Mouse (Mus musculus) frontal cortex, postnatal 25 days (tissue): ENCODE data around the gene Ebpl.
"Not testable (repeated sequence)": the region's sequence is repeated elsewhere in the genome, so short reads cannot be mapped to it uniquely, and the experiment has no call there.

Experiments
- DNase-seq, 2 experiments: peaks; one replicate each; pipeline ENCODE4 v3.0.0; 2022; ENCODE audit warnings: low spot score in 2 of 2

The Ebpl gene

GRCm38 (mm10) chr14:61327618-61328450 is 32.4 kb downstream of the Ebpl start:
- DNase-seq, result peak; percentile 66 to 76

GRCm38 (mm10) chr14:61327007-61327406 is 33.2 kb downstream of the Ebpl start:
- not testable (repeated sequence) for DNase-seq

GRCm38 (mm10) chr14:61322740-61323139 is 37.5 kb downstream of the Ebpl start:
- DNase-seq, result no peak

- DNase-seq, result no peak
Measured at GRCm38 (mm10) chr14:61321200-61321599, 39.0 kb downstream of the Ebpl start.

GRCm38 (mm10) chr14:61320765-61321164 is 39.5 kb downstream of the Ebpl start:
- no peak for DNase-seq

- peak; percentile 31 to 46 for DNase-seq
Measured at GRCm38 (mm10) chr14:61316861-61317260, 43.4 kb downstream of the Ebpl start.

GRCm38 (mm10) chr14:61310963-61311362 is 49.3 kb downstream of the Ebpl start:
- DNase-seq, result no peak

GRCm38 (mm10) chr14:61310036-61310772 is 50.0 kb downstream of the Ebpl start:
- DNase-seq, result no peak

- no peak for DNase-seq
Measured at GRCm38 (mm10) chr14:61309593-61309992, 50.6 kb downstream of the Ebpl start, which contains the start of gene Arl11. Arl11 (plus strand) TSS chr14:61309753.

GRCm38 (mm10) chr14:61303969-61304609 is 56.1 kb downstream of the Ebpl start:
- DNase-seq, result no peak

GRCm38 (mm10) chr14:61302428-61302827 is 57.8 kb downstream of the Ebpl start:
- DNase-seq, result no peak

- DNase-seq, result no peak
Measured at GRCm38 (mm10) chr14:61301323-61301722, 58.9 kb downstream of the Ebpl start.

- DNase-seq, result no peak
Measured at GRCm38 (mm10) chr14:61299810-61300209, 60.4 kb downstream of the Ebpl start.

- DNase-seq, result peak; percentile 32 to 53
Measured at GRCm38 (mm10) chr14:61294738-61295079, 65.5 kb downstream of the Ebpl start.

GRCm38 (mm10) chr14:61293884-61294737 is 66.1 kb downstream of the Ebpl start:
- peak; percentile 30 to 37 for DNase-seq

GRCm38 (mm10) chr14:61290664-61291063 is 69.6 kb downstream of the Ebpl start:
- no peak for DNase-seq

- DNase-seq, result no peak
Measured at GRCm38 (mm10) chr14:61288606-61289286, 71.5 kb downstream of the Ebpl start.
